Mouse (Mus musculus): ENCODE measurements around the gene Snx4. TPM values are rescaled to one million over a fixed set of nuclear protein-coding genes. Genes with fewer than 3 reads are reported as not detected.
A peak's percentile ranks its signal among the peaks of the same experiment; 100 is the strongest.

Gene Snx4
- polyA plus RNA-seq, 1 experiment: 26.8 TPM

- no peak overlapping the region for H3K4me3 ChIP-seq
- no peaks in the 10 kb centered on the region for H3K27me3 ChIP-seq (ENCODE audit: control insufficient read depth, insufficient read depth, insufficient read length)
- peaks cover 68% of the 10 kb centered on the region for H3K36me3 ChIP-seq (ENCODE audit: control insufficient read depth, insufficient read depth)
- H3ac ChIP-seq (ENCODE audit: control insufficient read depth, insufficient read length): no peak overlapping the region
- H3K79me2 ChIP-seq (ENCODE audit: control insufficient read depth, insufficient read depth): no peaks in the 10 kb centered on the region
- TF ChIP-seq POLR2AphosphoS2 (IDR thresholded peaks at IDR 0.05; ENCODE audit: insufficient read length, low read depth) (no peak), USF1 (IDR thresholded peaks at IDR 0.05; ENCODE audit: low read depth) (no peak), MAX (IDR thresholded peaks at IDR 0.05; ENCODE audit: low read depth) (no peak), TCF12 (IDR thresholded peaks at IDR 0.05; ENCODE audit: insufficient read depth, poor library complexity, severe bottlenecking) (no peak), SRF (IDR thresholded peaks at IDR 0.05; ENCODE audit: control insufficient read depth, insufficient read length, low read depth) (no peak), TCF3 (IDR thresholded peaks at IDR 0.05; ENCODE audit: insufficient read length, low read depth) (no peak), CEBPB (IDR thresholded peaks at IDR 0.05; ENCODE audit: insufficient read depth, poor library complexity, severe bottlenecking) (no peak), REST (IDR thresholded peaks at IDR 0.05; ENCODE audit: insufficient read depth, insufficient read length) (no peak), MYOG (IDR thresholded peaks at IDR 0.05; ENCODE audit: control insufficient read depth in 1 of 3, insufficient read depth in 1 of 3, insufficient read length in 2 of 3, low read depth in 2 of 3) (no peak), E2F4 (IDR thresholded peaks at IDR 0.05; ENCODE audit: insufficient read depth) (no peak), MYOD1 (IDR thresholded peaks at IDR 0.05; ENCODE audit: control insufficient read depth in 1 of 3, insufficient read length in 2 of 3, low read depth in 2 of 3) (no peak), POLR2A (IDR thresholded peaks at IDR 0.05; ENCODE audit: insufficient read length, low read depth) (no peak)
- H3K4me2 ChIP-seq (ENCODE audit: low read depth): no peak overlapping the region
Measured at GRCm38 (mm10) chr16:33295321-33295720, 44.1 kb downstream of the Snx4 start.

- Histone ChIP-seq H3K4me2 (ENCODE audit: low read depth) (no peak overlapping the region), H3K36me3 (ENCODE audit: control insufficient read depth, insufficient read depth) (peaks cover 55% of the 10 kb centered on the region), H3K27me3 (ENCODE audit: control insufficient read depth, insufficient read depth, insufficient read length) (no peaks in the 10 kb centered on the region), H3ac (ENCODE audit: control insufficient read depth, insufficient read length) (no peak overlapping the region), H3K4me3 (no peak overlapping the region), H3K79me2 (ENCODE audit: control insufficient read depth, insufficient read depth) (no peaks in the 10 kb centered on the region)
- TF ChIP-seq SRF (IDR thresholded peaks at IDR 0.05; ENCODE audit: control insufficient read depth, insufficient read length, low read depth) (no peak), POLR2AphosphoS2 (IDR thresholded peaks at IDR 0.05; ENCODE audit: insufficient read length, low read depth) (no peak), USF1 (IDR thresholded peaks at IDR 0.05; ENCODE audit: low read depth) (no peak), MAX (IDR thresholded peaks at IDR 0.05; ENCODE audit: low read depth) (no peak), MYOD1 (IDR thresholded peaks at IDR 0.05; ENCODE audit: control insufficient read depth in 1 of 3, insufficient read length in 2 of 3, low read depth in 2 of 3) (no peak), TCF12 (IDR thresholded peaks at IDR 0.05; ENCODE audit: insufficient read depth, poor library complexity, severe bottlenecking) (no peak), E2F4 (IDR thresholded peaks at IDR 0.05; ENCODE audit: insufficient read depth) (no peak), TCF3 (IDR thresholded peaks at IDR 0.05; ENCODE audit: insufficient read length, low read depth) (no peak), POLR2A (IDR thresholded peaks at IDR 0.05; ENCODE audit: insufficient read length, low read depth) (no peak), CEBPB (IDR thresholded peaks at IDR 0.05; ENCODE audit: insufficient read depth, poor library complexity, severe bottlenecking) (no peak), REST (IDR thresholded peaks at IDR 0.05; ENCODE audit: insufficient read depth, insufficient read length) (no peak), MYOG (IDR thresholded peaks at IDR 0.05; ENCODE audit: control insufficient read depth in 1 of 3, insufficient read depth in 1 of 3, insufficient read length in 2 of 3, low read depth in 2 of 3) (no peak)
Measured at GRCm38 (mm10) chr16:33297493-33297892, 46.3 kb downstream of the Snx4 start.

- Histone ChIP-seq H3K79me2 (ENCODE audit: control insufficient read depth, insufficient read depth) (no peaks in the 10 kb centered on the region), H3K27me3 (ENCODE audit: control insufficient read depth, insufficient read depth, insufficient read length) (no peaks in the 10 kb centered on the region), H3K4me3 (no peak overlapping the region), H3ac (ENCODE audit: control insufficient read depth, insufficient read length) (no peak overlapping the region), H3K4me2 (ENCODE audit: low read depth) (peak overlapping the region; percentile 55), H3K36me3 (ENCODE audit: control insufficient read depth, insufficient read depth) (no peaks in the 10 kb centered on the region)
- TF ChIP-seq MAX (IDR thresholded peaks at IDR 0.05; ENCODE audit: low read depth) (no peak), POLR2AphosphoS2 (IDR thresholded peaks at IDR 0.05; ENCODE audit: insufficient read length, low read depth) (no peak), E2F4 (IDR thresholded peaks at IDR 0.05; ENCODE audit: insufficient read depth) (no peak), SRF (IDR thresholded peaks at IDR 0.05; ENCODE audit: control insufficient read depth, insufficient read length, low read depth) (no peak), TCF3 (IDR thresholded peaks at IDR 0.05; ENCODE audit: insufficient read length, low read depth) (no peak), MYOG (IDR thresholded peaks at IDR 0.05; ENCODE audit: control insufficient read depth in 1 of 3, insufficient read depth in 1 of 3, insufficient read length in 2 of 3, low read depth in 2 of 3) (no peak), TCF12 (IDR thresholded peaks at IDR 0.05; ENCODE audit: insufficient read depth, poor library complexity, severe bottlenecking) (no peak), REST (IDR thresholded peaks at IDR 0.05; ENCODE audit: insufficient read depth, insufficient read length) (no peak), MYOD1 (IDR thresholded peaks at IDR 0.05; ENCODE audit: control insufficient read depth in 1 of 3, insufficient read length in 2 of 3, low read depth in 2 of 3) (no peak), CEBPB (IDR thresholded peaks at IDR 0.05; ENCODE audit: insufficient read depth, poor library complexity, severe bottlenecking) (no peak), USF1 (IDR thresholded peaks at IDR 0.05; ENCODE audit: low read depth) (no peak), POLR2A (IDR thresholded peaks at IDR 0.05; ENCODE audit: insufficient read length, low read depth) (no peak)
Measured at GRCm38 (mm10) chr16:33306633-33307070, 55.4 kb downstream of the Snx4 start.

- H3K79me2 ChIP-seq (ENCODE audit: control insufficient read depth, insufficient read depth): no peaks in the 10 kb centered on the region
- no peak overlapping the region for H3ac ChIP-seq (ENCODE audit: control insufficient read depth, insufficient read length)
- H3K36me3 ChIP-seq (ENCODE audit: control insufficient read depth, insufficient read depth): no peaks in the 10 kb centered on the region
- no peak for TF ChIP-seq TCF3 (IDR thresholded peaks at IDR 0.05; ENCODE audit: insufficient read length, low read depth)
- TF ChIP-seq POLR2AphosphoS2 (IDR thresholded peaks at IDR 0.05; ENCODE audit: insufficient read length, low read depth): no peak
- no peak for TF ChIP-seq MAX (IDR thresholded peaks at IDR 0.05; ENCODE audit: low read depth)
- no peak for TF ChIP-seq USF1 (IDR thresholded peaks at IDR 0.05; ENCODE audit: low read depth)
- no peak for TF ChIP-seq REST (IDR thresholded peaks at IDR 0.05; ENCODE audit: insufficient read depth, insufficient read length)
- no peak for TF ChIP-seq POLR2A (IDR thresholded peaks at IDR 0.05; ENCODE audit: insufficient read length, low read depth)
- no peak for TF ChIP-seq E2F4 (IDR thresholded peaks at IDR 0.05; ENCODE audit: insufficient read depth)
- no peak for TF ChIP-seq MYOD1 (IDR thresholded peaks at IDR 0.05; ENCODE audit: control insufficient read depth in 1 of 3, insufficient read length in 2 of 3, low read depth in 2 of 3)
- TF ChIP-seq TCF12 (IDR thresholded peaks at IDR 0.05; ENCODE audit: insufficient read depth, poor library complexity, severe bottlenecking): no peak
- TF ChIP-seq MYOG (IDR thresholded peaks at IDR 0.05; ENCODE audit: control insufficient read depth in 1 of 3, insufficient read depth in 1 of 3, insufficient read length in 2 of 3, low read depth in 2 of 3): no peak
- no peak overlapping the region for H3K4me2 ChIP-seq (ENCODE audit: low read depth)
- no peak overlapping the region for H3K4me3 ChIP-seq
- H3K27me3 ChIP-seq (ENCODE audit: control insufficient read depth, insufficient read depth, insufficient read length): no peaks in the 10 kb centered on the region
Measured at GRCm38 (mm10) chr16:33307761-33308160, 56.5 kb downstream of the Snx4 start.
